Mouse (Mus musculus): ENCODE data around the gene Pdpk1. TPM values are rescaled to one million over a fixed set of nuclear protein-coding genes. Genes with fewer than 3 reads are reported as not detected.

Gene Pdpk1
- total RNA-seq, 1 experiment, result 25.6 TPM

DNA sequence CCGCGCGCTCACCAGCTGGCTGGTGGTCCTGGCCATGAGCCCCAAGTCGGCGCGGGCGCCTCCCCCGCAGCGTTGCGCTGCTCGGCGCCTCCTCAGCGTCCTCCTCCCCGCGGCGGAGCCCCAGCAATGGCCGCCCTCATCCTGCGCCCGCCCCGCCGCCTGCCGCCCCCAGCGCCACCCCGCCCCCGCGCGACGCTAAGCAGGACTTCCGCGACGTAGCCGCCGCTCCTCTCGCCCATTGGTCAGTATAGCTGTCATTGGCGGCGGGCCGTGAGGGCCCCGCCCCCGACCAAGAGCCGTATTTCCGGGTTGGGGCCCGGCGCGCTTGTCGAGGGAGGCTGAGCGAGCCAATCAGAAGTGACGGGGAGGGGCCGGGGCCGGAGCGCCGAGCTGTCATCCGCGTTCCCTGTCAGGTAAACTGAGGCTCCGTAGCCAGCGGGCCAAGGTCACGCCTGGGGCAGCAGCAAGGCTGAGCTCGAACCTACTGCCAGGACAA is 9.3 kb downstream of the Pdpk1 start:
- peak overlapping the region; percentile 52; the same call in 1 of the 2 replicates for H3K27ac ChIP-seq (ENCODE audit: insufficient read depth, low read depth, low read length, poor library complexity, severe bottlenecking)
- peak overlapping the region; percentile 83 to 94 for H3K4me3 ChIP-seq (ENCODE audit: insufficient read depth in 1 of 2, low read depth in 1 of 2, low read length in 2 of 2, poor library complexity in 1 of 2, severe bottlenecking in 1 of 2)
- in situ Hi-C loops (cut with MboI; ENCODE audit: low sequenced_read_pairs in 2 of 2, unreplicated experiment in 2 of 2), result no loop called here
- H3K4me1 ChIP-seq (ENCODE audit: control insufficient read depth in 2 of 2, insufficient read depth in 2 of 2, low read length in 2 of 2, poor library complexity in 1 of 2), result peaks cover 0 to 5% of the 10 kb centered on the region in 2 experiments; a peak in 3 of 4 replicates
- H3K36me3 ChIP-seq (ENCODE audit: control insufficient read depth, insufficient read depth, low read length, poor library complexity, severe bottlenecking), result no peaks in the 10 kb centered on the region
- DNase-seq (ENCODE audit: low read depth, low spot score), result peak; percentile 94
- H3K9ac ChIP-seq (ENCODE audit: insufficient read depth, low read depth, low read length, poor library complexity, severe bottlenecking), result peak overlapping the region; percentile 97
- no peak for TF ChIP-seq ZC3H11A (IDR thresholded peaks at IDR 0.05; ENCODE audit: borderline replicate concordance, low read depth, low read length)
- TF ChIP-seq MAFK (IDR thresholded peaks at IDR 0.05; ENCODE audit: insufficient read depth, low read depth, low read length), result no peak
- no peak for TF ChIP-seq HCFC1 (IDR thresholded peaks at IDR 0.05; ENCODE audit: borderline replicate concordance, insufficient read depth, low read length)
- TF ChIP-seq ZNF384 (IDR thresholded peaks at IDR 0.05; ENCODE audit: low read depth, low read length), result no peak
- no peak for TF ChIP-seq CHD2 (IDR thresholded peaks at IDR 0.05; ENCODE audit: low read depth, low read length)
- no peaks in the 10 kb centered on the region for H3K9me3 ChIP-seq (ENCODE audit: control insufficient read depth, insufficient read depth, low read depth, low read length)

DNA sequence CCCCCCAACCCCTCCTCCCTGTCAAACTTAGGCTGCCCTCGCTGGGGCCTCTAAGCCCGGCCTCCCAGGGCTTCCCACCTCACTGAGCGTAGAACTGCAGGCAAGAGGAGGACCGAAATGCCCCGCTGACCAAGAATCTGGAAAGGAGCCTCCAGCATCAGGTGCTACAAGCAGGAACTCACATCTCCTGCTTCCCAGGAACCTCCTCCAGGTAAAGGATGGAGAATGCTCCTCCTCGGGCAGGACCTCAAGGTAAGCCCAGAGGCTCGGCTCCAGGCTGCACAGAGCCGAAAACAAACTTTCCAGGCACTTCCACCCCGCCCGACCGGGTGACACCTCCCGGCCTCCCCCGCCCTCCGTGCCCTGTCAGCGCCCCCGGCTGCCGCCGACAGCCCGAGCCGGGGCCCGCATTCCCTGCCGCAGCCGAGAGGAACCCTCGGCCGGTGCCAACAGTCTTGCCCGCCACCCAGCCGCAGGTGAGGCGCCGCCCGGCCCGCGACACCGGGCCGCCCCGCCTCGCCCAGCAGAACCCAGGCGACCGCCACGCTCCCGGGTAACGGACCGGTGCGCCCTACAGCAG is 9.8 kb downstream of the Pdpk1 start:
- TF ChIP-seq ZC3H11A (IDR thresholded peaks at IDR 0.05; ENCODE audit: borderline replicate concordance, low read depth, low read length) (no peak), MAFK (IDR thresholded peaks at IDR 0.05; ENCODE audit: insufficient read depth, low read depth, low read length) (no peak), ZNF384 (IDR thresholded peaks at IDR 0.05; ENCODE audit: low read depth, low read length) (no peak), CHD2 (IDR thresholded peaks at IDR 0.05; ENCODE audit: low read depth, low read length) (no peak), HCFC1 (IDR thresholded peaks at IDR 0.05; ENCODE audit: borderline replicate concordance, insufficient read depth, low read length) (no peak; the same call in 1 of the 2 replicates)
- Histone ChIP-seq H3K27ac (ENCODE audit: insufficient read depth, low read depth, low read length, poor library complexity, severe bottlenecking) (peak overlapping the region; percentile 52), H3K4me1 (ENCODE audit: control insufficient read depth in 2 of 2, insufficient read depth in 2 of 2, low read length in 2 of 2, poor library complexity in 1 of 2) (peaks cover 0 to 5% of the 10 kb centered on the region in 2 experiments; a peak in 3 of 4 replicates), H3K4me3 (ENCODE audit: insufficient read depth in 1 of 2, low read depth in 1 of 2, low read length in 2 of 2, poor library complexity in 1 of 2, severe bottlenecking in 1 of 2) (peak overlapping the region; percentile 83 to 94), H3K36me3 (ENCODE audit: control insufficient read depth, insufficient read depth, low read length, poor library complexity, severe bottlenecking) (no peaks in the 10 kb centered on the region), H3K9me3 (ENCODE audit: control insufficient read depth, insufficient read depth, low read depth, low read length) (no peaks in the 10 kb centered on the region), H3K9ac (ENCODE audit: insufficient read depth, low read depth, low read length, poor library complexity, severe bottlenecking) (peak overlapping the region; percentile 97)
- in situ Hi-C loops (cut with MboI; ENCODE audit: low sequenced_read_pairs in 2 of 2, unreplicated experiment in 2 of 2), result no loop called here
- no peak for DNase-seq (ENCODE audit: low read depth, low spot score)

DNA sequence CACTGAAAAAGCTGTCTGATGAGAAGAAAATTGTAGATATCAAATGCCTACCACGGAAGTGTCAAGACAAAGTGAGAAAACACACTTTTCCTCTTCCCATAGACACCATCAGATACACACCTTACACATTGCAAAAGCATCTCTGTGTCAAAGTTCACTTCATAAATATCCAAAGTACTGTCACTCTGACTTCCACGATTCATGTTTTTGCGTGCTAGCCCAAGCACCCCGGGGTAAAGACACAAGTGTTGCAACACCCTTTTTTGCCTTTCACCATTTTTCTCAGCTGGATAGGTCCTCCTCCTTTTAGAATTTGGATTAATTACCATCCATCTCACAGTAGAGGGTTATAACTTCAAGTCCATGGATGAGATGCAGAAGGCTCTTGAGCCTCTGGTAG is 10.8 kb downstream of the Pdpk1 start:
- Histone ChIP-seq H3K9me3 (ENCODE audit: control insufficient read depth, insufficient read depth, low read depth, low read length) (no peaks in the 10 kb centered on the region), H3K36me3 (ENCODE audit: control insufficient read depth, insufficient read depth, low read length, poor library complexity, severe bottlenecking) (no peaks in the 10 kb centered on the region), H3K27ac (ENCODE audit: insufficient read depth, low read depth, low read length, poor library complexity, severe bottlenecking) (no peak overlapping the region; the same call in 1 of the 2 replicates), H3K4me3 (ENCODE audit: insufficient read depth in 1 of 2, low read depth in 1 of 2, low read length in 2 of 2, poor library complexity in 1 of 2, severe bottlenecking in 1 of 2) (peak overlapping the region; percentile 83 to 94; a peak in 1 of 4 replicates), H3K9ac (ENCODE audit: insufficient read depth, low read depth, low read length, poor library complexity, severe bottlenecking) (peak overlapping the region; percentile 59; the same call in 1 of the 2 replicates), H3K4me1 (ENCODE audit: control insufficient read depth in 2 of 2, insufficient read depth in 2 of 2, low read length in 2 of 2, poor library complexity in 1 of 2) (peaks cover 0 to 5% of the 10 kb centered on the region in 2 experiments; a peak in 3 of 4 replicates)
- in situ Hi-C loops (cut with MboI; ENCODE audit: low sequenced_read_pairs in 2 of 2, unreplicated experiment in 2 of 2), result no loop called here
- DNase-seq (ENCODE audit: low read depth, low spot score), result no peak
- TF ChIP-seq MAFK (IDR thresholded peaks at IDR 0.05; ENCODE audit: insufficient read depth, low read depth, low read length) (no peak), HCFC1 (IDR thresholded peaks at IDR 0.05; ENCODE audit: borderline replicate concordance, insufficient read depth, low read length) (no peak), ZC3H11A (IDR thresholded peaks at IDR 0.05; ENCODE audit: borderline replicate concordance, low read depth, low read length) (no peak), CHD2 (IDR thresholded peaks at IDR 0.05; ENCODE audit: low read depth, low read length) (no peak), ZNF384 (IDR thresholded peaks at IDR 0.05; ENCODE audit: low read depth, low read length) (no peak)

DNA sequence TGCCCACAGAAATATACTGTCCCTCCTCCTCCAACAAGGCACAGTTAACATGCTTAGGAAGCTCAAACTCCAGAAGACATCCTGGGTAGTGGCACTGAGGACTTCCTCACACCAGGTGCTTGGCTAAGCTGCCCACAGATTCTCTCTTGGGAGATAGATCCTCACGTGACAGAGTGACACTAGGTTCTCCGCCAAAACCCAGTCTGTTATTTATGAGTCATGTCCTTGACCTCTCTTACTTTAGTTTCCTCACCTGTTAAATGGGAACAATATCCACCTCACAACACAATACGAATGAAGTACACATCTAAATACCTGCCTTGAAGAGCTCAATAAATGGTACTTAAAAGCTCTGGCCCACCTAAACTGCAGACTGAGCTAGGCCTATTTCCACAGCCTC is 11.5 kb downstream of the Pdpk1 start:
- Histone ChIP-seq H3K36me3 (ENCODE audit: control insufficient read depth, insufficient read depth, low read length, poor library complexity, severe bottlenecking) (no peaks in the 10 kb centered on the region), H3K4me1 (ENCODE audit: control insufficient read depth in 2 of 2, insufficient read depth in 2 of 2, low read length in 2 of 2, poor library complexity in 1 of 2) (peaks cover 0 to 5% of the 10 kb centered on the region in 2 experiments; a peak in 3 of 4 replicates), H3K4me3 (ENCODE audit: insufficient read depth in 1 of 2, low read depth in 1 of 2, low read length in 2 of 2, poor library complexity in 1 of 2, severe bottlenecking in 1 of 2) (no peak overlapping the region), H3K9me3 (ENCODE audit: control insufficient read depth, insufficient read depth, low read depth, low read length) (no peaks in the 10 kb centered on the region), H3K27ac (ENCODE audit: insufficient read depth, low read depth, low read length, poor library complexity, severe bottlenecking) (peak overlapping the region; percentile 57; the same call in 1 of the 2 replicates), H3K9ac (ENCODE audit: insufficient read depth, low read depth, low read length, poor library complexity, severe bottlenecking) (no peak overlapping the region)
- TF ChIP-seq ZNF384 (IDR thresholded peaks at IDR 0.05; ENCODE audit: low read depth, low read length) (no peak), HCFC1 (IDR thresholded peaks at IDR 0.05; ENCODE audit: borderline replicate concordance, insufficient read depth, low read length) (no peak), CHD2 (IDR thresholded peaks at IDR 0.05; ENCODE audit: low read depth, low read length) (no peak), ZC3H11A (IDR thresholded peaks at IDR 0.05; ENCODE audit: borderline replicate concordance, low read depth, low read length) (no peak), MAFK (IDR thresholded peaks at IDR 0.05; ENCODE audit: insufficient read depth, low read depth, low read length) (no peak)
- DNase-seq (ENCODE audit: low read depth, low spot score), result no peak
- in situ Hi-C loops (cut with MboI; ENCODE audit: low sequenced_read_pairs in 2 of 2, unreplicated experiment in 2 of 2), result no loop called here

All from ES-E14 (cell line).